Mouse (Mus musculus) limb, embryonic 14.5 days (tissue): ENCODE data around the gene Kcnj16. TPM values are rescaled to one million over a fixed set of nuclear protein-coding genes. Genes with fewer than 3 reads are reported as not detected.

Experiments
- ATAC-seq: fragments of 200-750 bp; cut with Nextera tagmentation; 2 replicates; pipeline ENCODE4 v1.8.0; 2017; ENCODE audit warnings: low read depth, moderate number of reproducible peaks, moderate TSS enrichment; ENCODE audit not compliant: low FRiP score
- DNase-seq: peaks from one replicate; pipeline ENCODE4 v3.0.0-alpha.2; 2015; ENCODE audit warnings: low spot score
- H3K27ac ChIP-seq: fragments of 300-500 bp; sonication (generic); replicated peaks from 2 replicates; pipeline ENCODE4 v1.5.1; 2014; ENCODE audit warnings: low read depth, mild to moderate bottlenecking, low read length, moderate library complexity, mixed read lengths
- H3K27me3 ChIP-seq: fragments of 300-500 bp; sonication (generic); 2 replicates; pipeline ENCODE4 v1.6.1; 2014; ENCODE audit warnings: low read length, mixed read lengths; ENCODE audit not compliant: control insufficient read depth, insufficient read depth
- H3K36me3 ChIP-seq: fragments of 300-500 bp; sonication (generic); 2 replicates; pipeline ENCODE4 v1.6.1; 2014; ENCODE audit warnings: mild to moderate bottlenecking, low read length, moderate library complexity, mixed read lengths; ENCODE audit not compliant: control insufficient read depth, insufficient read depth
- H3K4me1 ChIP-seq: fragments of 300-500 bp; sonication (generic); 2 replicates; pipeline ENCODE4 v1.6.1; 2014; ENCODE audit warnings: antibody characterized with exemption, low read length, mixed read lengths; ENCODE audit not compliant: control insufficient read depth, insufficient read depth
- H3K4me2 ChIP-seq: fragments of 300-500 bp; sonication (generic); replicated peaks from 2 replicates; pipeline ENCODE4 v1.6.1; 2014; ENCODE audit warnings: low read depth, mild to moderate bottlenecking, low read length, moderate library complexity; ENCODE audit not compliant: severe bottlenecking
- H3K4me3 ChIP-seq: fragments of 300-500 bp; sonication (generic); replicated peaks from 2 replicates; pipeline ENCODE4 v1.5.1; 2014; ENCODE audit warnings: low read length
- H3K9ac ChIP-seq: fragments of 300-500 bp; sonication (generic); 2 replicates; pipeline ENCODE4 v1.6.1; 2014; ENCODE audit warnings: mild to moderate bottlenecking, low read depth, low read length, moderate library complexity; ENCODE audit not compliant: severe bottlenecking
- H3K9me3 ChIP-seq: fragments of 300-500 bp; sonication (generic); 2 replicates; pipeline ENCODE4 v1.6.1; 2016; ENCODE audit warnings: low read length; ENCODE audit not compliant: control insufficient read depth
- POLR2A ChIP-seq: fragments of 200-500 bp; IDR thresholded peaks from 2 replicates; pipeline ENCODE4 v1.8.0; 2012; ENCODE audit warnings: inconsistent platforms, mild to moderate bottlenecking, moderate library complexity, borderline replicate concordance; ENCODE audit not compliant: insufficient read depth, insufficient read length; ENCODE audit errors: extremely low read depth
- WGBS: fragments of 180-500 bp; shearing (Covaris S2); extraction: QIAGEN DNeasy Blood & Tissue Kit; methylation state at CpG from one replicate; pipeline ENCODE4 v1.1.7; 2014; 5-methylcytosine and 5-hydroxymethylcytosine counted together
- polyA plus RNA-seq, 2 experiments: library from polyadenylated mRNA; depleted of rRNA in 1 of 2; stranded (reverse) in 1 of 2; unstranded in 1 of 2; fragments of >200 nt; fragmentation: Nextera tagmentation in 1 of 2; extraction: Ambion mirVana in 1 of 2; gene quantifications; 2 replicates each; pipeline versions ENCODE4 v1.2.1 to v1.2.3; 2012 to 2014

Gene Kcnj16
- polyA plus RNA-seq, 2 experiments, result not detected

- peak within 1 kb of the TSS; percentile 57 for H3K4me3 ChIP-seq
- no peaks in the 10 kb centered on the region for H3K4me1 ChIP-seq
- peak; percentile 91 for DNase-seq
- peak; percentile 97 for ATAC-seq
- 2% methylated on average over 22 of the region's 28 CpGs for WGBS
- no peaks in the 10 kb centered on the region for H3K36me3 ChIP-seq
- H3K27ac ChIP-seq, result 0 out of 2 replicates have a peak within 1 kb of the TSS, but pooled peaks have one; percentile 41
- peak within 1 kb of the TSS; percentile 48 for H3K9ac ChIP-seq
- H3K9me3 ChIP-seq, result no peaks in the 10 kb centered on the region
- peaks cover 4% of the 10 kb centered on the region; the same call in 1 of the 2 replicates for H3K27me3 ChIP-seq
- peak; percentile 61; the same call in 1 of the 2 replicates for TF ChIP-seq POLR2A
- peak within 1 kb of the TSS; percentile 92 for H3K4me2 ChIP-seq
These were observed 97.9 kb downstream of the Kcnj16 start, which contains the start of gene Kcnj2 for GRCm38 (mm10) chr11:111065635-111066298. TSS of gene Kcnj2 (plus strand) at chr11:111066164.

- ATAC-seq (peak; percentile 21; the same call in 1 of the 2 replicates), DNase-seq (peak; percentile 36)
- Histone ChIP-seq H3K9me3 (no peaks in the 10 kb centered on the region), H3K27ac (no peak overlapping the region), H3K27me3 (peaks cover 4% of the 10 kb centered on the region; the same call in 1 of the 2 replicates), H3K4me2 (peak overlapping the region; percentile 92), H3K36me3 (no peaks in the 10 kb centered on the region), H3K4me3 (peak overlapping the region; percentile 57), H3K9ac (peak overlapping the region; percentile 48), H3K4me1 (no peaks in the 10 kb centered on the region)
- TF ChIP-seq POLR2A, result no peak
- under 1% methylated on average over 9 of the region's 9 CpGs for WGBS
These were observed 98.5 kb downstream of the Kcnj16 start for GRCm38 (mm10) chr11:111066299-111066691.

GRCm38 (mm10) chr11:111067787-111068186 lies 100.0 kb downstream of the Kcnj16 start:
- Histone ChIP-seq H3K4me2 (peak overlapping the region; percentile 92), H3K9me3 (no peaks in the 10 kb centered on the region), H3K4me1 (no peaks in the 10 kb centered on the region), H3K36me3 (0 out of 2 replicates have a peak, but pooled peaks cover 2% of the 10 kb centered on the region), H3K9ac (no peak overlapping the region), H3K4me3 (peak overlapping the region; percentile 57; the same call in 1 of the 2 replicates), H3K27ac (no peak overlapping the region), H3K27me3 (peaks cover 4% of the 10 kb centered on the region; the same call in 1 of the 2 replicates)
- TF ChIP-seq POLR2A, result no peak
- 53% methylated on average over 3 of the region's 3 CpGs for WGBS
- ATAC-seq (no peak), DNase-seq (no peak)

GRCm38 (mm10) chr11:111070460-111070859 lies 102.6 kb downstream of the Kcnj16 start:
- Histone ChIP-seq H3K27ac (no peak overlapping the region), H3K4me2 (no peak overlapping the region), H3K9ac (no peak overlapping the region), H3K36me3 (0 out of 2 replicates have a peak, but pooled peaks cover 2% of the 10 kb centered on the region), H3K9me3 (no peaks in the 10 kb centered on the region), H3K4me3 (no peak overlapping the region), H3K27me3 (peaks cover 4% of the 10 kb centered on the region; the same call in 1 of the 2 replicates), H3K4me1 (no peaks in the 10 kb centered on the region)
- no peak for TF ChIP-seq POLR2A
- no peak for ATAC-seq
- DNase-seq, result no peak

GRCm38 (mm10) chr11:111074131-111074530 lies 106.3 kb downstream of the Kcnj16 start:
- TF ChIP-seq POLR2A, result no peak
- ATAC-seq (no peak), DNase-seq (no peak)
- no peak overlapping the region for H3K9ac ChIP-seq
- no peak overlapping the region for H3K4me3 ChIP-seq
- H3K4me1 ChIP-seq, result no peaks in the 10 kb centered on the region
- no peak overlapping the region for H3K4me2 ChIP-seq
- H3K27ac ChIP-seq, result no peak overlapping the region
- no peaks in the 10 kb centered on the region for H3K27me3 ChIP-seq
- 0 out of 2 replicates have a peak, but pooled peaks cover 2% of the 10 kb centered on the region for H3K36me3 ChIP-seq
- H3K9me3 ChIP-seq, result no peaks in the 10 kb centered on the region

Other genes starting within 250 kb of the Kcnj16 start
- 5.2 and 5.7 TPM in 2 replicates for gene Kcnj2, start 98.1 kb downstream of the Kcnj16 start, polyA plus RNA-seq (2012; rRNA removed)
- 0.58 and 0.89 TPM in 2 replicates for gene Kcnj2, start 98.1 kb downstream of the Kcnj16 start, polyA plus RNA-seq (2014; fragmentation: Nextera tagmentation; extraction: Ambion mirVana)